Mouse (Mus musculus): ENCODE results near the gene Ubl7.

DNA sequence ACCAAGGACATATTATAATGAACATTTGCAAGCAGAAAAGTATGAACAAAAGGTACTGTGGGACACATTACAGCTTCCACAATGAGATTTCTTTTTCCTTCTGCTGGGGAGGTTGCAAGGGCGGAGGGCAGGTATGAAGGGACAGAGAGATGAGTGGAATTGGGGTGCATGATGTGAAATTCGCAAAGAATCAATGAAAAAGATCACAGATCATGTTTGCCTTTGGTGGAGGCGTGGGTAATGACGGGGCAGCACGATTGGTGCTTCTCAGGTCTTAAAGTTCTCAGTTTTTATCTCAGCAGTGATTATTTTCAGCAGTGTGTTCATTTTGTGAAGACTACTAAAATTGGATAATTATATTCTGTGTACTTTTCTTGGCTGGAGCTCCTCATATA lies 6.5 kb upstream of the Ubl7 start:
- no peak for TF ChIP-seq MAX (IDR thresholded peaks at IDR 0.05; ENCODE audit: low read length)
- TF ChIP-seq BHLHE40 (IDR thresholded peaks at IDR 0.05; ENCODE audit: borderline replicate concordance, low read depth, low read length): no peak
- no peak for TF ChIP-seq SMC3 (IDR thresholded peaks at IDR 0.05; ENCODE audit: low read depth, low read length)

Measured in MEL (cell line).